Comparison of ENCODE assay signal across 8 mouse cellular contexts in the genomic region with DNA sequence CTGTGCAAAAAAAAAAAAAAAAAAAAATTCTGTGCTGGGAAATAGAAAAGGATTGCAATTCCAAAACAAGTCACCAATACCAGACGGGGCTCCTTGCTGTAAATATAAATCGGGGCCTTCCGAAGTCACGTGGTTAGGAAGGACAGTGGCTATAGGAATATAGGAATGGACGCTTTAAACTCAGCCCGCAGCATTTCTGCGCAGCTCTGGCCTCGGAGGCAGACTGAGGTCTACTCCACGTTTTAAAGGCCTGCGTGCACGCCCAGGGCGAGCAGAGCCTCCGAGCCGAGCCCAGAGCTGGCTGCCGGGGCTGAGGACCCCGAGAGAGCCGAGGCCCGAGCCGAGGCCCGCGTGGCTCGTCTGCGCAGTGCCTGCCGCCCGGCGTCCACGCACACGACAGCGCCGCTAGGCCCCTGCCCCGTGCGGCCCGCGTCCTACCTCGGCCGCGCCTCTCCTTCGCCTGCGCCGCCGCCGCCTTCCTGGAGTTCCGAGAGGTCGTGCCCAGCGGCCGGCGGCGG. TPM values are rescaled to one million over a fixed set of nuclear protein-coding genes. Genes with fewer than 3 reads are reported as not detected.
A peak's percentile ranks its signal among the peaks of the same experiment; 100 is the strongest.
DNase-seq lines count a peak whose midpoint lies in the region; ATAC-seq and TF ChIP-seq lines count a peak whose summit lies in the region.

No protein-coding gene starts in this region.

- H3K4me1 ChIP-seq in cerebellum, adult 2 months (ENCODE audit: control insufficient read depth, insufficient read depth, low read length): no peaks in the 10 kb centered on the region; the same call in 1 of the 2 replicates
- H3K4me1 ChIP-seq in lung, embryonic 16.5 days (replicated peaks; ENCODE audit: control insufficient read depth, insufficient read depth, low read length): no peaks in the 10 kb centered on the region; the same call in 1 of the 2 replicates
- peaks cover 11% of the 10 kb centered on the region for H3K4me1 ChIP-seq in forebrain, embryonic 15.5 days
- H3K4me1 ChIP-seq in liver, embryonic 11.5 days (replicated peaks; ENCODE audit: control insufficient read depth, insufficient read depth, low read length): peaks cover 4% of the 10 kb centered on the region; the same call in 1 of the 2 replicates

- H3K4me2 ChIP-seq in lung, embryonic 16.5 days (ENCODE audit: low read depth, low read length): peak overlapping the region; percentile 72
- H3K4me2 ChIP-seq in forebrain, embryonic 15.5 days (replicated peaks): peak overlapping the region; percentile 76
- H3K4me2 ChIP-seq in liver, embryonic 11.5 days: peak overlapping the region; percentile 87

- peak overlapping the region; percentile 49 for H3K27ac ChIP-seq in cerebellum, adult 2 months (ENCODE audit: insufficient read depth, low read length)
- peak overlapping the region; percentile 93 for H3K27ac ChIP-seq in lung, embryonic 16.5 days (ENCODE audit: low read length)
- peak overlapping the region; percentile 87 for H3K27ac ChIP-seq in forebrain, embryonic 15.5 days (replicated peaks)
- peak overlapping the region; percentile 73 for H3K27ac ChIP-seq in liver, embryonic 11.5 days (ENCODE audit: low read depth, low read length)

- H3K36me3 ChIP-seq in lung, embryonic 16.5 days (ENCODE audit: control insufficient read depth, insufficient read depth, low read length): peaks cover 6% of the 10 kb centered on the region
- peaks cover 4% of the 10 kb centered on the region; the same call in 1 of the 2 replicates for H3K36me3 ChIP-seq in forebrain, embryonic 15.5 days
- H3K36me3 ChIP-seq in liver, embryonic 11.5 days (ENCODE audit: control insufficient read depth, insufficient read depth, low read length): no peaks in the 10 kb centered on the region

- peak; percentile 73 for ATAC-seq in lung, embryonic 16.5 days (ENCODE audit: low read depth)
- ATAC-seq in forebrain, embryonic 15.5 days (replicated peaks): peak; percentile 83
- no peak; the same call in none of the 2 replicates for ATAC-seq in liver, embryonic 11.5 days (replicated peaks; ENCODE audit: low FRiP score)

- TF ChIP-seq POLR2A in cerebellum, adult 2 months (IDR thresholded peaks at IDR 0.05; ENCODE audit: borderline replicate concordance, insufficient read depth, low read length): no peak

- H3K4me3 ChIP-seq in cerebellum, adult 2 months (replicated peaks; ENCODE audit: insufficient read depth, low read depth, low read length): peak overlapping the region; percentile 62
- peak overlapping the region; percentile 87 for H3K4me3 ChIP-seq in lung, embryonic 16.5 days (ENCODE audit: low read length)
- H3K4me3 ChIP-seq in forebrain, embryonic 15.5 days: peak overlapping the region; percentile 76
- peak overlapping the region; percentile 72 for H3K4me3 ChIP-seq in liver, embryonic 11.5 days (ENCODE audit: low read depth, low read length)

- TF ChIP-seq CTCF in cerebellum, adult 2 months (IDR thresholded peaks at IDR 0.05; ENCODE audit: borderline replicate concordance, insufficient read depth, low read depth, low read length): no peak

- under 1% methylated on average over 48 of the region's 48 CpGs for WGBS in cerebellum, adult 2 months
- 0% methylated on average over 34 of the region's 48 CpGs for WGBS in lung, embryonic 16.5 days
- WGBS in forebrain, embryonic 15.5 days: 0% methylated on average over 48 of the region's 48 CpGs
- under 1% methylated on average over 48 of the region's 48 CpGs for WGBS in liver, embryonic 11.5 days

- peak overlapping the region; percentile 92 for H3K9ac ChIP-seq in lung, embryonic 16.5 days (ENCODE audit: low read length)
- H3K9ac ChIP-seq in forebrain, embryonic 15.5 days (replicated peaks): peak overlapping the region; percentile 80
- H3K9ac ChIP-seq in liver, embryonic 11.5 days (ENCODE audit: low read depth, low read length): peak overlapping the region; percentile 87

- no peaks in the 10 kb centered on the region for H3K27me3 ChIP-seq in cerebellum, adult 2 months (ENCODE audit: control insufficient read depth, insufficient read depth, low read length)
- H3K27me3 ChIP-seq in lung, embryonic 16.5 days (ENCODE audit: control insufficient read depth, insufficient read depth, low read depth, low read length): no peaks in the 10 kb centered on the region
- no peaks in the 10 kb centered on the region for H3K27me3 ChIP-seq in forebrain, embryonic 15.5 days
- no peaks in the 10 kb centered on the region for H3K27me3 ChIP-seq in liver, embryonic 11.5 days (replicated peaks; ENCODE audit: control insufficient read depth, insufficient read depth, low read length)

- H3K9me3 ChIP-seq in lung, embryonic 16.5 days (ENCODE audit: control insufficient read depth, low read length): no peaks in the 10 kb centered on the region
- no peaks in the 10 kb centered on the region for H3K9me3 ChIP-seq in forebrain, embryonic 15.5 days
- no peaks in the 10 kb centered on the region for H3K9me3 ChIP-seq in liver, embryonic 11.5 days (ENCODE audit: control insufficient read depth, low read length)

- DNase-seq in cerebellum, adult 2 months: no peak
- DNase-seq in cerebellum, postnatal 4 days (ENCODE audit: low spot score in 2 of 2): no peak
- no peak for DNase-seq in lung, postnatal 10 days
- no peak for DNase-seq in liver, embryonic 11.5 days (ENCODE audit: low spot score)
- peak; percentile 5 for DNase-seq in skeletal muscle tissue, adult 2 months (ENCODE audit: low read depth, low spot score)
- no peak for DNase-seq in urinary bladder, postnatal 4 days (ENCODE audit: low spot score in 2 of 2)

RNA-seq across cellular contexts. Expression of a gene that starts 0.7 kb away (rescaled TPM):
- 21.6 and 24.7 TPM in 2 replicates for polyA plus RNA-seq in cerebellum, adult 2 months (2012; rRNA removed)
- 42.2 and 42.5 TPM in 2 replicates for polyA plus RNA-seq in lung, embryonic 16.5 days (2015; fragmentation: Nextera tagmentation; extraction: Ambion mirVana)
- polyA plus RNA-seq in forebrain, embryonic 15.5 days (2015; fragmentation: Nextera tagmentation; extraction: Ambion mirVana): 32.7 and 33.1 TPM in 2 replicates
- 39.7 and 41.2 TPM in 2 replicates for polyA plus RNA-seq in liver, embryonic 11.5 days (2014; fragmentation: Nextera tagmentation; extraction: Ambion mirVana)

RNA-seq across cellular contexts. Expression of a gene that starts 49.4 kb away (rescaled TPM):
- 18.5 and 18.7 TPM in 2 replicates for polyA plus RNA-seq in cerebellum, adult 2 months (2012; rRNA removed)
- polyA plus RNA-seq in lung, embryonic 16.5 days (2015; fragmentation: Nextera tagmentation; extraction: Ambion mirVana): 8.0 and 8.6 TPM in 2 replicates
- polyA plus RNA-seq in forebrain, embryonic 15.5 days (2015; fragmentation: Nextera tagmentation; extraction: Ambion mirVana): 31.9 and 34.7 TPM in 2 replicates
- polyA plus RNA-seq in liver, embryonic 11.5 days (2014; fragmentation: Nextera tagmentation; extraction: Ambion mirVana): 2.8 and 3.8 TPM in 2 replicates
